Mouse (Mus musculus) kidney, embryonic 15.5 days (tissue): Measurements from ENCODE around the gene Synj1. TPM values are rescaled to one million over a fixed set of nuclear protein-coding genes. Genes with fewer than 3 reads are reported as not detected.

Experiments used
- ATAC-seq: fragments of 200-750 bp; cut with Nextera tagmentation; replicated peaks from 2 replicates; pipeline ENCODE4 v1.8.0; 2017; ENCODE audit warnings: moderate TSS enrichment; ENCODE audit not compliant: low FRiP score
- H3K27ac ChIP-seq: fragments of 300-500 bp; sonication (generic); 2 replicates; pipeline ENCODE4 v1.5.1; 2015; ENCODE audit warnings: mild to moderate bottlenecking, inconsistent platforms
- H3K27me3 ChIP-seq: fragments of 300-500 bp; sonication (generic); 2 replicates; pipeline ENCODE4 v1.6.1; 2015; ENCODE audit warnings: inconsistent platforms
- H3K36me3 ChIP-seq: fragments of 300-500 bp; sonication (generic); 2 replicates; pipeline ENCODE4 v1.6.1; 2015; ENCODE audit warnings: inconsistent platforms
- H3K4me1 ChIP-seq: fragments of 300-500 bp; sonication (generic); 2 replicates; pipeline ENCODE4 v1.6.1; 2015; ENCODE audit warnings: inconsistent platforms
- H3K4me2 ChIP-seq: fragments of 300-500 bp; sonication (generic); 2 replicates; pipeline ENCODE4 v1.6.1; 2015; ENCODE audit warnings: moderate library complexity, mild to moderate bottlenecking, inconsistent platforms
- H3K4me3 ChIP-seq: fragments of 300-500 bp; sonication (generic); replicated peaks from 2 replicates; pipeline ENCODE4 v1.5.1; 2015; ENCODE audit warnings: mild to moderate bottlenecking, inconsistent platforms
- H3K9ac ChIP-seq: fragments of 300-500 bp; sonication (generic); 2 replicates; pipeline ENCODE4 v1.6.1; 2015; ENCODE audit warnings: mild to moderate bottlenecking, inconsistent platforms
- H3K9me3 ChIP-seq: fragments of 300-500 bp; sonication (generic); replicated peaks from 2 replicates; pipeline ENCODE4 v1.6.1; 2016; ENCODE audit warnings: inconsistent platforms
- WGBS: fragments of 180-500 bp; shearing (Covaris S2); methylation state at CpG from one replicate; pipeline ENCODE4 v1.1.7; 2015; ENCODE audit warnings: mixed read lengths; 5-methylcytosine and 5-hydroxymethylcytosine counted together
- microRNA-seq: library from miRNA; unstranded; fragments of <30 nt; microRNA quantifications from one replicate; pipeline ENCODE4, GENCODE M21; 2016
- polyA plus RNA-seq: library from polyadenylated mRNA; unstranded; fragments of >200 nt; fragmentation: Nextera tagmentation; extraction: Ambion mirVana; gene quantifications from 2 replicates; pipeline ENCODE4 v1.2.1, GENCODE M21; 2015

The Synj1 gene
- polyA plus RNA-seq, 1 experiment from 2014 or later: 14.4 TPM

GRCm38 (mm10) chr16:90897651-90898050 is 113.5 kb downstream of the Synj1 start:
- no peaks in the 10 kb centered on the region for H3K27me3 ChIP-seq
- WGBS: 86% methylated on average over 3 of the region's 3 CpGs
- no peak overlapping the region for H3K4me2 ChIP-seq
- H3K9me3 ChIP-seq: no peaks in the 10 kb centered on the region
- no peaks in the 10 kb centered on the region for H3K4me1 ChIP-seq
- H3K36me3 ChIP-seq: no peaks in the 10 kb centered on the region
- ATAC-seq: no peak
- H3K4me3 ChIP-seq: no peak overlapping the region
- no peak overlapping the region for H3K27ac ChIP-seq
- H3K9ac ChIP-seq: no peak overlapping the region

- no peak overlapping the region for H3K9ac ChIP-seq
- no peak overlapping the region for H3K4me3 ChIP-seq
- H3K9me3 ChIP-seq: no peaks in the 10 kb centered on the region
- H3K36me3 ChIP-seq: no peaks in the 10 kb centered on the region
- H3K27ac ChIP-seq: no peak overlapping the region
- peaks cover 21% of the 10 kb centered on the region for H3K4me1 ChIP-seq
- no peak for ATAC-seq
- no peak overlapping the region for H3K4me2 ChIP-seq
- 62% methylated on average over 9 of the region's 9 CpGs for WGBS
- peaks cover 3% of the 10 kb centered on the region; the same call in 1 of the 2 replicates for H3K27me3 ChIP-seq
These were observed 117.3 kb downstream of the Synj1 start for GRCm38 (mm10) chr16:90893792-90894191.

- Histone ChIP-seq H3K9me3 (no peaks in the 10 kb centered on the region), H3K27me3 (peaks cover 3% of the 10 kb centered on the region; the same call in 1 of the 2 replicates), H3K27ac (no peak overlapping the region), H3K36me3 (no peaks in the 10 kb centered on the region), H3K4me2 (no peak overlapping the region), H3K4me1 (peaks cover 21% of the 10 kb centered on the region), H3K4me3 (no peak overlapping the region), H3K9ac (no peak overlapping the region)
- ATAC-seq: no peak
- 73% methylated on average over 7 of the region's 7 CpGs for WGBS
These were observed 118.1 kb downstream of the Synj1 start for GRCm38 (mm10) chr16:90893019-90893418.

- H3K9ac ChIP-seq: no peak overlapping the region
- 9% methylated on average over 8 of the region's 8 CpGs for WGBS
- peak; percentile 50; the same call in 1 of the 2 replicates for ATAC-seq
- peaks cover 3% of the 10 kb centered on the region; the same call in 1 of the 2 replicates for H3K27me3 ChIP-seq
- H3K27ac ChIP-seq: no peak overlapping the region
- H3K4me3 ChIP-seq: no peak overlapping the region
- H3K9me3 ChIP-seq: no peaks in the 10 kb centered on the region; the same call in 1 of the 2 replicates
- peaks cover 21% of the 10 kb centered on the region for H3K4me1 ChIP-seq
- no peaks in the 10 kb centered on the region for H3K36me3 ChIP-seq
- peak overlapping the region; percentile 43 for H3K4me2 ChIP-seq
These were observed 119.0 kb downstream of the Synj1 start for GRCm38 (mm10) chr16:90892081-90892480.

DNA sequence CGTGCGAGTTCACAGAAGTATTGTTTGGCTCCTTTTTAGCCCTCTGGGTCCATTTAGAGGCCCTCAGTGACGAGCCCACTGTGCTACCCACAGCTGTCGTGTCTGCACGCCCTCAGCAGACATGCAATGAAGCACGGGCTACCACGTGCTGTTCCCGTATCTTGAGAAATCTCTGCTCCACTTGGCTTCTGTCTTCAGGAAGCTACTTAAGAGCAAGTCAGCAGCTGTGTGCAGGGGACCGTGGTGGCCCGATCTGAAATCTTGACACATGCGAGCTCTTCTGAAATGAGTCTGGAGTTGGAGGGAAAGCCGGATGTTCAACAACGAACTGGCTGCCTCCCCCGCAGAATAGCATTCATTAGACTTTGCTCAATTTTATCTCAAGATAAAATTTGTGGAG is 119.5 kb downstream of the Synj1 start:
- H3K9ac ChIP-seq: no peak overlapping the region
- H3K4me3 ChIP-seq: no peak overlapping the region
- ATAC-seq: peak; percentile 75

DNA sequence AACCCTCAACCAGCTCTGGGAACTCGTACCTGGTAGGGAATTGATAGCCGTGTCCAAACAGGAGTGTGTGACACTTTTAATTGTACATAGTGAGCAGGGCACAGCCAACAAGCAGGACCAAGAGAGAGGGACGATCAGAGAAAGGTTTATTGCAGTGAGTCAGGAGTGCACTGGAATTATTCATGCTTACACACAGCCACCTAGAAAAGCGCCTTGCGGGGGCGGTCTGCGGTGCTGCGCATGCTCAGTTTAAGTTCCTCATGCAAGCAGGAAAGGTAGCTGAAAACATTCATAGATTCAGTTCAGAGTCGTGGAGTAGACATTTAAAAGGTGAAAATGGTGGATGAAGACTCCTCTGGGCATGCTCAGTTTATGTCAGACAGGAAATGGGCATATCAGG is 120.4 kb downstream of the Synj1 start:
- Histone ChIP-seq H3K4me1 (peaks cover 23% of the 10 kb centered on the region), H3K27me3 (peaks cover 3% of the 10 kb centered on the region; the same call in 1 of the 2 replicates), H3K9ac (no peak overlapping the region), H3K4me3 (no peak overlapping the region), H3K9me3 (no peaks in the 10 kb centered on the region; the same call in 1 of the 2 replicates), H3K36me3 (no peaks in the 10 kb centered on the region), H3K4me2 (no peak overlapping the region), H3K27ac (no peak overlapping the region)
- WGBS: 71% methylated on average over 9 of the region's 9 CpGs
- ATAC-seq: no peak; the same call in 1 of the 2 replicates

More for the DNA sequence above, 119.5 kb downstream of the Synj1 start:
- Histone ChIP-seq H3K27me3 (peaks cover 3% of the 10 kb centered on the region; the same call in 1 of the 2 replicates), H3K36me3 (no peaks in the 10 kb centered on the region), H3K9me3 (no peaks in the 10 kb centered on the region; the same call in 1 of the 2 replicates), H3K4me2 (peak overlapping the region; percentile 43), H3K27ac (peak overlapping the region; percentile 45; the same call in 1 of the 2 replicates), H3K4me1 (peaks cover 21% of the 10 kb centered on the region)
- 20% methylated on average over 14 of the region's 14 CpGs for WGBS

Small RNA genes within 50 kb of the gene (microRNA-seq; reads per million reads assigned to microRNA genes)
- gene Gm22933: not detected

Other genes starting within 250 kb of the Synj1 start
- 8.7 and 9.0 TPM in 2 replicates for gene Urb1, start 200.9 kb downstream of the Synj1 start, polyA plus RNA-seq
- gene Eva1c, start 184.6 kb downstream of the Synj1 start, polyA plus RNA-seq: 0.64 and 0.91 TPM in 2 replicates
- gene Cfap298, start 76.2 kb downstream of the Synj1 start, polyA plus RNA-seq: 37.0 and 42.5 TPM in 2 replicates
- gene Paxbp1, start 33.2 kb upstream of the Synj1 start, polyA plus RNA-seq: 52.8 and 55.7 TPM in 2 replicates
- 0.08 TPM in 2 replicates for gene 4932438H23Rik, start 83.8 kb upstream of the Synj1 start, polyA plus RNA-seq
- not detected in 2 replicates for gene Olig2, start 214.1 kb upstream of the Synj1 start, polyA plus RNA-seq